Mouse (Mus musculus) cerebellum, postnatal 36 days (tissue): ENCODE data around the gene Ch25h.

ENCODE experiments used
- DNase-seq, 2 experiments: peaks; one replicate each; pipeline ENCODE4 v3.0.0; 2021 to 2022; ENCODE audit warnings: mixed read lengths in 2 of 2

Ch25h gene

DNA sequence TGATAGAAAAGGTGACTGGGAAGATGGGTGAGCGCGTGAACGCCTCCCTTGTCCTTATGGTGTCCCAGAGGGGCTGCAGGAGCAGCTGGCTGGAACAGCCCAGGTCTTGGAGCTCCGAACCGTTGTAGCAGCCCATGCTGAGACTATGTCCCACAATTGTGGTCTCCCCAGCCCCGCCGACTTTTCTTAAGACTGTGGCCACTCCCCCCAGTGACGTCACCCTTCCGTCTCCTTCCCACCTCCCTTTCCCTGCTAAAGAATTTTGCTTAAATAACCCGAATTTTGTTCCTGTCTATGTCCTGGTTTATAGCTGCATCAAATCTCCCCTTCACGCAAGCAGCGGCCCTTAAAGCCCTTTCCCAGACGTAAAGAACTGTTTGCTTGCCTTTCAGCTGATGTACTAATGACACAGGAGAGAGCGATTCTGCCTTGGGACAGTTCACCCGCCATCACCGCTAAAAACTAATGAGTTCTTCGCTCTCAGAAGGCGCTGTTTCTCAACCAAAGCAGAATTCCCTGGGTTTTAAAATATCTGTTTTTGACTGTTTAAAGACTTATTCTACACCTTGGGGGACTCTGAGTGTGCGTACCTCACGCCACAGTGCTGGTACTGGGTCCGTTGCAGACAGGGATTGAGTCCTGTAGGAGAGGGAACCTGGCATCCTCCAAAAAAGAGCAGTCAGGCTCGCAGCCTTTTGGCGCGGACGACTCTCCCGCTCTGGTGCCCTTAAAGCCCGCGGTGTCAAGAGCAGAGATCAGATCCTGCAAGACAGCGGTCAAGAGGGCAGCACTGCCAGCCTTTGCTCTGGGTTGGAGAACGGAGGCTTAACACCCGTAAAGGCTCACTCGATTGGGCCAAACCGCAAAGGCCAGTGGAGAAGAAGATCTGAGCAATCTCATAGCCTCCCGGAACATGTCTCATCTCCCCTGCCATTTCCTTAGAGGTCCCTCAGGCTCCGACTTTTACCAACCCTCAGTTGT is at the start of gene Ch25h:
Gene Ch25h (minus strand): TSS at position 174 of the 981 bp plus-strand sequence.
- peak; percentile 10 to 14 for DNase-seq

DNA sequence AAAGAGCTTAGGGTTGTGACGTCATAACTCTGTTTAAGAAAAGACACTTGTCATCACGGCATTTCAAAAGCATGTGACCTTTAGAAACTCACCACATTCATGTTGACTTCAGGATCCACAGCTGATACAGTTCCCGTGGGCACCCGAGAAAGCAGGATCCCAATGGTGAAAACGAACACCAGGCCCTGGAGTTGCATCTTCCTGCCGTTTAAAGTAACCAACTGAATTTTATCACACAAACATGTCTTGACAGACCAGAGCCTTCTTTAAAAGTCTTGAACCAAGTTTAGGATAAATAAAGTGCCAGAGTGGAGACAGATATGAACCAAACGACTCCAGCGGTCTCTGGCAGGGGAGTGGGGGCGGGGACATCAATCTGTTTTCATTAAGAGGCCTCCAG is 49.7 kb upstream of the Ch25h start:
- DNase-seq = no peak

DNA sequence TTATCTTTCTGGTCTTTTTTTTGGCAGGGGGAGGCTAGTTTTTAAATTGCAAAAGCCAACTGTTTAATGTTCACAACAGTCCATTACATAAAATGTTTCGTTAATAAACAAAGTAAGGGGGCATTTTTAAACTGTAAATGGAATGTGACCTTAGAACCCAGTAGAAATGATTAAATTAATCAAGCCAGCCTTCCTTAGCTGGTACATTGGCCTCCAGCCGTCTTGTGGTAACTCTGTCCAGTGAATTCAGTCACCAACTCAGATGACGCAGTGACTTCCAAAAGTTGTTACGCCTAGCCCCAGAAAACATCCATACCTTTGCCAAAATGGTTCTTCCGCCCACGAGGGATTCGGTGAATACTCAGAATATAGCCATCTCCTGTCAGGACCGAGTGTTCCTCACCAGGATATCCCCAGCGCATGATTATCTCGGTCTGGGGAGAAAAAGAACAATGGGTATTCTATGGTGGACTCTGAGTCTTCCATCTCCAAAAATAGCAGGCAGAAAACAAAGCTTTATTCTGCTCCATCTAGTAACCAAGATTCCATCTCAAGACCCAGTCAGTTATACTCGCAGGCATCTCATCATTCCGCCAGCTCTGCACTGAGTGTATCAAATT is 48.3 kb upstream of the Ch25h start:
- DNase-seq = no peak

DNA sequence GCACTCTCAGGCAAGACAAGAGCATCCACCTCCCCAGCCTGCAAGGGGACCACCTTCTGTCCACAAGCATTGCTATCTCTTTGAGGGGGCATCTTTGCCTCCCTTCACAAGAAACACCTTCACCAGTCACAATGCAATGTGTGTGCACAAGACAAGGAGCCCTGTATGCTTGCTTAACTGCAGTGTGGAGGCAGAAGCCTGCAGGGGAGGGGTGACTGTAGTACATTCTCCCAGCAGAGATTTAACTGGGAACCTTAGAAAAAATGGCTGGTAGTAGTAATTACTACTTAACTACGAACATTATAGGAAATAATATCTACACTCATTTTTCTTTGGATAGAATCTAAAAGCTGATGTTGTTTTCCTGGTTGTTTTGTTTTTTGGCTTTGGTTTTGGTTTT is 47.0 kb upstream of the Ch25h start:
- DNase-seq = no peak

DNA sequence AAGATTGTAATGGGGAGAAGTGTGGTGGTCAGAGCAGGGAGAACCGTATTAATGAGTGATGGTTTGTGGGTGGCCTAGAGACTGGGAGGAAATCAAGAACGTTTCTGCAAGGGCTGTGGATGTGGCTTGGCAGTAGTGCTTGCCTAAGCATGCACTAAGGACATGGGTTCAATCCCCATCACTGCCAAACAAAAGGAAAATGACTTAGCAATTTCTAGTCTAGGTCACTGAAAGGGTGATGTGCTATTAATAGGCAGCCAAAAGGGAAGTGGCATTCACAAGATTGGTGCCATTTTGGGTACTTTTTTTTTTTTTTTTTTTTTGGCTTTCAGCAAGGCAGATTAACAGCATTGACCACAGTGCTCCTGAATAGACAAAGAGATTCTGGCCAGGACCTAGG is 46.4 kb upstream of the Ch25h start:
- DNase-seq = no peak

DNA sequence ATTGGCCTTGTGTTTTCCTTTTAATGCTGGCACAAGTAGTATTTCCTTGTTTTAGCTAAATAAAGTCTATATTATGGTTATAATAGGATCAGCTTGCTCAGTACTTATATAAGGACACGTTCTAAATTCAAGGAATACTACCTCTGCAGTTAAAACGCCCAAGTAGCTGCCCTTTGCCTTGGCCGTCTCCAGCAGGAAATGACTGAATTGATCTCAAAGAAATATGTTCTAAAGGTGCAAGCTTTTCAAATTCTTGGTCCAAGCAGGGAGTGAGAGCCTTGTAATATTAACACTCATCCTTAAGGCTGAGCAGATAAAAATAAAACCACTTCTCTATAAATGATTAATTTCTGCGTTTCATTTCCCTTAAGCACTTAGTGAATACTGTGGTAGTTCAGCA is 45.1 kb upstream of the Ch25h start:
- DNase-seq = no peak

DNA sequence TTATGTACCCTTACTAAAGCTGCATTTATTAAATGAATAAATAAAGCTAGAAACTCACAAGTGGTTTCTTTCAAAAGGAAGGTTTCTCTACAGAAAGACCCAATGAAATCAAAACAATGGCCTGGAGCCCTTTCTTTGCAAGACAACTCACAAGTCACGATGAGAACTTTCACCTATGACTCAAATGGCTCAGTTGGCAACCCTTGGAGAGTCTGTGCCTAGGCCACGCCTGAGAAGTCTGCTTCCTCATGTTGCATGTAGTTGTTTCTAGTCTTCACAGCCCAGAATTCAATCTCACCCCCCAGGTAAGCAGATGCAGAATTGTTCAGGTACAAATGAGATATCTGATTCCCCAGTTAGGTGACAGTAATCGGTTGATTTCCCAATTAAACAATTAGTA is 44.7 kb upstream of the Ch25h start:
- DNase-seq = no peak

DNA sequence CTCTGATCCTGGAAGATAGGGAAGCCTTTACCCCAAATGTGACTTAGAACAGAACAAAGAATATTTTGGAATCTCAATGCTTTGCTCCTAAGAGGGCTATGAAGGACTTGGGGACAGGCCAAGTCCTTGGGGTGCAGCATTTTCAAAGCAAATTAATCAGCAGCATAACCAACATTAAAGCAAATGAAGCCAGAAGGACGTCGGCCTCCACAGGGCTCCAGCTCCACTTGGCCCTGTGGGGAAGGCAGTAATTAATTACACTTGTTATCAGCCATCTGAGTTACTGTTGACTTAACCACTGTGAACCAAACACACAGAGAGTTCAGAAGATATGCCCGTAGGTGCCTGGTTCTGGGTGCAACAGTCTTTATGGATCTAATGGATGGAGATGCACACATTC is 43.8 kb upstream of the Ch25h start:
- DNase-seq = no peak

DNA sequence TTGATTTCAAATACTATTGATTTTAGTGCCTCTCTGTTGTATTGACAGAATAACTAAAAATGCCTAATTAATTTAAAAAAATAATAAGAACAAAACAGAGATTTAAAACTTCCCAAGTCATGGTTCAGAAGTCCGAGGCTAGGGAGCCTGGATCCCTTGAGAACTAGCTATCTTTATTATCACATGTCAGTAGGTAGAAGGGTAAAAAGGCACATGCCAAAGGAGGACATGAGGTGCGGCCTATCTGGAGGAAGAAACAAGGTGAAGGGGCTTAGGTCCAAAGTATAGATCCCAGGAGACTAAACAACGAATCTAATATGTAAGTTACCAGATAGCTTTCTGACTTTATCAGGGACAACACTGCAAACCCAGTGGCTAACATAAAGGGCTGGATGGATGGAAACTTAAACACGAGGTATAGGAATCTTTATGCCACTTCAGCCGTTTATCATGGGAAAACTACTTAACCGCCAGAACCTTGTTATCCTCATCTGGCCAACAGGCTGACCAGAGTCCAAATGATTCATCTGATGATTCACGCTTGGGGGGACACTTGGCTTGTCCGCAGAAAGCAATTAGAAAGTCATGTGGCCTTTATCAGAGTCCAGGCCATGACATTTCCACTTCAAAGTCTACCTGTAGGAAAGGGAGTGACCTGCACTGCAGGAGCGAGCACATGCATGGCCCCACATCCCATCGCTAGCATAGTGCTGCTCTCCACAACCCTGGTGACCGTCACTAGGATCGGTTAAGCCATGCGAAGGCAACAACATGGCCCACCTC is 43.0 kb upstream of the Ch25h start:
- peak; percentile 15 to 17 for DNase-seq

DNA sequence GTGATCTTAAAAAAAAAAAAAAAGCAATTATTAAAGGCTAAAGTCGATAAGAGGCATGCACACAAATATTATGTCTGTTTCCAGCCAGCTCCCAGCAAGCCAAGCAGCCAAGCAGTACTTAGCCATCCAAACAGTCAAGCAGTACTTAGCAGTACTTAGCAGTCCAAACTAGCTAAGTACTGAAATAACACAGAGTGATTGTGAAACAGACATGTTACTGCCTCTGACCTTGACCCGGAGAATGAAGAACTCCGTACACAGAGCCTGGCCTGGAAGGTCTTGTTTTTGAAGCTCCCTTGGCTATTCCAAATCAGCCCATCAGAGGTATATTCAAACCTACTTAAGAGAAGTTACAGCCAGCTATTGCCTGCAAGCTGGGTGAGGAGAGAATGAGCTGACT is 42.2 kb upstream of the Ch25h start:
- no peak for DNase-seq

DNA sequence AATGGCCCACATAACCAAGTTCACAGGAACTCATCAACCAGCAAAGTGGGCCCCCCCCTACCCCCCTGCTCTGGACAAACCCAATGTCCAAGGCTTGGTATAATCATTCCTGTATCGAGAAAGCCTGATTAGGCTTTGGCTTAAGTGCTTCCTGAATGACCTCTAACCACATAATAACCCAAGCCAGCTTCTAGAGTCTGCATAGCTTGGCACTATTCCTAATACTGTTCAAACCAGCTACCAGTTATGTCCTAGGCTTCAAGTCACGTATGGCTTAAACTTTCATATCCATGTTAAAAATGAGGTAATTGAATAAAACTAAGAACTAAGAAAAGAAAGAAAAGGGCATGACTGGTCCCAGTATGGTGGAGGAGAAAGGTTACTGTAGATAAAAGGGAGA is 41.4 kb upstream of the Ch25h start:
- DNase-seq = no peak

DNA sequence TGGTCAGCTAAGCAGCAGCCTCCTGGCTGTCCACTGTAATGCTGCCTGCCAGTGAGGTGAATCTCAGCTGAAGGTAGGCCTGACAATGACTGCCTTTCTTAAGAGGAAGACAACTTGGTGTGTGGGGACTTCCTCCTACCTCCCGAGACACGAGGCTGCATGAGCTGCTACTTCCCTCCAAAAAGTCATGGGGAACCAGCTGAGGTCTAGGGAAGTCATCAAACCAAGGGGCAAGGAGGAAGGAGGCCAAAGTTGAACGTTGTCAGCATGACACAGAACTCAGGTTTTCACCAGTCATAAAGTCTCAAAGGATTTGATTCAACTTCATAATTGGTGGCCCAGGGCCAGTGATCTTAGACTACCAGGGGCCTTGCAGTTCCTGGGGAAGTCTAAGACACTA is 40.7 kb upstream of the Ch25h start:
- DNase-seq = no peak

DNA sequence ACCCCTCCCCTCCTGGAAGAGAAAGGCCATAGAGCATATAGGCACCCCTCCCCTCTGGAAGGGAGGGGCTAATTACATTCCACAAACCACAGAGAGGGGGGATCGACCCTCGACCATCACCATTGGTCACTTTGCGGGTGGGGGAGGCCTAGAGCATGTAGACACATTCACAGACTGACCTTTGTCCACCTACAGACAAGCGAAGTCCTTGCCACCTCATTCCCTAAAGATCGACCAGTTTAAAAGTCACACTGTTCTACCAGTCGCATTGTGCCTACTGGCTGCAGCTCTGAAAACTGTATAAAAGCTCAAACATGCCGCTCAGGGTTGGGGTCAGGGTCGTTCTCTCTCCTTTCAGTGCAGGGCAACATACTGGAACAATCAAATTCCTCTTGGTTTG is 36.6 kb upstream of the Ch25h start:
- no peak for DNase-seq

DNA sequence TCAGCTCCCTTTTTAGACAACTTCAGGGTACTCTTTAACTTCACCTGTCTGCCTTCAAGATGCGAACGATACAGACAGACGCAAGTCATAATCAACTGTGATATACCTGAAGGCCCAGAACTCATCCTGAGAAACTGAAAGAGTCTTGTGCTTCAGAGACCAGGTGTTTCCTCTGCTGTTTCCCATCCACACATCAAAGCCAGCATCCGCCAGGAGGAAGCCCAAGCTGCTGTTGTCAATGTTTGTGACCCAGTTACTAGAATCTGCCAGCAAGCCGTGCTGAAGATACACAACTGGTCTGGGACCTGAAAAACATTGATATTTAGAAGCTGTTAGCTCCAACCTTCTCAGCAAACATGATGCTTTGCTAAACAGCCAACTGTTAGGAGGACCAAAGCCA is 35.8 kb upstream of the Ch25h start:
- no peak for DNase-seq

DNA sequence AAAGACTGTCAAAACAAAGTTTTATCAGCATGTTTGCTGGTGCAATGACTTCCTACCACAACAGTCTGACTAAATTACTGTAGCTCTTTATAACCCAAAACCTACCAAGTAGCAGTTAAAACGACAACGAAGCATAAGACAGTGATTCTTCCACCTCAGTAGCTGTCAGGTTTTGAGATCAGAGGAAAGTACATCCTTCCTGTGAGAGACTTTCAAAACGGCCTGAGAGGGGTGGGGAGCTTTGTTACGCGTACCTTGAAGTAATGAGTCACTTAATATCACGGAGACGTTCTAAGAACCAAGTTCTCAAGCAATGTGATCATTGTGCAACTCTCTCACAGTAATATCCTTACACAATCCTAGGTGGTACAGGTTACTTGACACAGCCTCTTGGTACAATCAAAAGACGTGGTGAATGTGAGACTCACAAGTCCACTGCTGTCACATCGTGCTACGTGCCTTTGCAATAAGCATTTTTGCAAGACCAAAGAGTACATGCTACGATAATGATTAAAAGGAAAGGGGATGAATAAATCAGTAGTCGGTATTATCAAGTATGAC is 30.3 kb upstream of the Ch25h start:
- no peak for DNase-seq

DNA sequence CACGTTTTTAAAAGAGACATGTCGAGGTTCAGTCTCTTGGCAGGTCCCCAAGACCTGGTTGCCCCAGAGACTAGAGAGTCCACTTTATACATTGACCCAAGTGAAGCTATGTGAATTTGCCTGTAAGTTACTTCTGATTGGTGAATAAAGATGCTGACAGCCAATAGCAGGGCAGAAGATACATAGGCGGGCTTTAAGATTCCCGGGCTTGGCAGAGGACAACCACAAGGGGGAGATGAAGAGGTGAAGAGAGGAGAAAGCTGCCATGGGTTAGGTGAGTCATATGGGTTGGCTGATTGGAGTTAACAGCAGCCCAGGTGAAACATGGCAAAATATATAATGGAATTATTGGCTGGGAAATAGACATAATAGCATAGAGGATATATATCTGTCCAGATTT is 25.8 kb upstream of the Ch25h start:
- DNase-seq = peak; percentile 17 to 33

DNA sequence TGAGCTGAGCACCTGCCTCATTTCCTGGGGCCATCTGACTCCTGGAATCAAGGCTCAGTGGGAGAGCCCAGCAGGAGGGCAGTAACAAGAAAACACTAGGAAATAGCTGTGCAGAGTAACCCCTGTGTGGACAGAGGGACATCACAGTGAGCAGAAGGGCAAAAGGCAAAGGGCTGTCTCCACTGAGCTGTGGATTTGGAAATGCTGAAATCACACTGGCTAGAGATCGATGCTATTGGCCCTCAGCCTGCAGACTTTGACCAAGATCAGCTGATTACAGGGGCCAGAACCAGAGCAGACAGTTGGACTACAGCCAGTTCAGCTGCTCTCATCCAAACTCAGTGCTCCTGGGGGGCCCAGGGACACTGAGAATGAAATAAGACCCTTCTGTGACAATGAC is 21.4 kb upstream of the Ch25h start:
- no peak for DNase-seq

DNA sequence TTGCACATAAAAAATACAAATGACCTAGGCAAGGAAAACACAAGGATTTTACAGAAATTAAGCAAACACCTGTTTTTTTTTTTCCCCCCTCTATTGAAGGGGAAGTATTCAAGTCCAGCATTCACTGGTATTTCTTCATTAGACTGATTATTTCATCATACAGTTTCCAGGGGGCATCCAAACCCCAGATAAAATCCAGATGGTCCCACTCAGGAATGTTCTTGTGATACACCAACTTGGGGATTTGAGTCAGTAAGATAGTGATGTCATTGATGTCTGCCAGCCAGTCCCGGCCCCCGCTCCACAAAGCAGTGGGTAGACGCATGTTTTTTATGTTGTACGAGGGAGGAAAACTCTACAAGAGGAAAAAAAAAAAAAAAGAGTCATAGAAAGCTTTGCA is 18.9 kb upstream of the Ch25h start:
- DNase-seq = no peak

DNA sequence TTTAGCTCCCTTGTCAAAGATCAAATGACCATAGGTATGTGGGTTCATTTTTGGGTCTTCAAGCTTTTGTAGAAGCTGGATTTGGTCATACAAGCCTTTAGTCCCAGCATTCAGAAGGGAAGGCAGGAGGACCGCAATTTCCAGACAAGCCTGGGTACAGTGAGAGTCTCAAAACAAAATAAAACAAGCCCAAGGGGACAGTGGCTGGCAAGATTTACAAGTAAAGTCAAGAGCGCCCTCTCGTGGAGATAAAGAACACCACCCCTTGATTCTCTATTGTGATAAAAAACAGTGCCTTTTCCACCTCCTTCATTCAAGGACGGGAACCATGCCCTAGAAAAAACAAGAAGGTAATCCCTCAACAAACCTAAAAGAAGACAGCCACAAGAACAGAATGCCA is 8.6 kb upstream of the Ch25h start:
- DNase-seq = peak in 1 of 2 experiments; percentile 13

DNA sequence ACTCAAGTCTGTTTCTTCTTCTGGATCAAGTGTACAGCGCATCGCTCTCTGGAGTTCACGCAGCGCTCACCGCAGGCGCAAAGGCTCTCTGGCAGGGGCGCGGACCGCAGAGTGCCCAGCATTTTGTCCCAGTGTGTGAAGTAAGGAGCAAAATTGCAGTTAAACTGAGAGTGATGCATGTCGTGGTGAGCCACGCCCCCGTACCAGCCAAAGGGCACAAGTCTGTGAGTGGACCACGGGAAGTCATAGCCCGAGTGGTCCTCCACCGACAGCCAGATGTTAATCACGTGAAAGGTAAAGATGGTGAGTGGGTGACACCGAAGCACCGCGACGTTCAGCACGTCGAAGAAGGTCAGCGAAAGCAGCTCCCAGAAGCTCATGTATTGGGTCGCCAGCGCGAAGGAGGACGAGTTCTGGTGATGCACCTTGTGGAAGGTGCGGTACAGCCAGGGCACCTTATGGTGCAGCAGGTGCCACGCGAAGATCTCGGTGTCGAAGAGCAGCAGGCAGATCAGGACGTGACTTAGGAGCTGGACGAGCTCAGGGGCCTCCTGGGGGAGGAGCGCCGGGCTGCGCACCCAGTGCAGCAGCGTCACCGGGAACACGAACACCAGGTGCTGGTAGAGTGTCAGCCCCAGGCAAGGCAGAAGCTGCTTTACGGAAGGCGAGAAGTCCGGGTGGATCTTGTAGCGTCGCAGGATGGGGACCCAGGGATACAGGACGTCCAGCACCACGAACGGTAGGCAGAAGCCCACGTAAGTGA is 555 bp downstream of the Ch25h start:
- peak; percentile 5 to 12 for DNase-seq

DNA sequence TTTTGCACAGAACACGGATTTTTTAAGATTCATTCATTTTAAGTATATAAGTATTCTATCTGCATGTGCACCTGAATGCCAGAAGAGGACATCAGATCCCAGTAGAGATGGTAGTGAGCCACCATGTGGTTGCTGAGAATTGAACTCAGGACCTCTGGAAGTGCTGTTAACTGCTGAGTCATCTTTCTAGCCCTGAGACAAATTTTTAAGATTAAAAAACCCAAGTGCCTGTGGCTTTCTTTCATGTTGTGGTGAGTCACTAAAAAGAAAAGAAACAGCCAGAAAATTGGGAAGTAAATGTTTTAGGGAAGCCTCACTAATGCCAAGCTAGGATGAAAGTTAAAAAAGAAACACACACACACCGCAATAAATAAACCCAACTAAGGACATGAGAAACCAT is 3.3 kb downstream of the Ch25h start:
- DNase-seq = no peak

DNA sequence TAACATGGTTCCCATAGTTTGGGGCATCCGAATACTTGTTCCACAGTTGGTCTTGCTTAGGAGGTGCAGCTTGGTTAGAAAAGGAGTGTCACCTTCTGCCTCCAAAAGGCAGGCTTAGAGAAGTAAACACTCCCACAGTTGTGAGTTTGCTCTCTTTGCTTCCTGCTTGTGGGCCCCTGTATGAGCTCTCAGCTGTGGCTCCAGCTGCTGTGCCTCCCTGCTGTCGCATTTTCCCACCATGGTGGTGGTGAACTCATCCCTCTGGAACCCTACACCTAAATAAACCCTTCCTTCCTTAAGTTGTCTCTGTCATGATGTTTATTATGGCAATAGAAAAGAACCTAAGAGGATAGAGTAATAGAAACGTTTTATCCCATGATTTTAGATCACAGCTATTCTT is 6.2 kb downstream of the Ch25h start:
- no peak for DNase-seq
